Mouse (Mus musculus) layer of hippocampus, adult 18-20 months (tissue): Measurements from ENCODE around the gene Mtmr1. TPM values are rescaled to one million over a fixed set of nuclear protein-coding genes. Genes with fewer than 3 reads are reported as not detected.
"Not testable (repeated sequence)": the region's sequence is repeated elsewhere in the genome, so short reads cannot be mapped to it uniquely, and the experiment has no call there.

Experiments used
- DNase-seq, 2 experiments: peaks; one replicate each; pipeline ENCODE4 v3.0.0; 2022; ENCODE audit warnings: low spot score in 2 of 2
- long read RNA-seq: library from polyadenylated mRNA; stranded (forward); transcript quantifications from one replicate; pipeline ENCODE4 v2.0.0, GENCODE M21; 2021
- total RNA-seq, 2 experiments: library from RNA; stranded (reverse); gene quantifications; 2 replicates each; pipeline ENCODE4 v1.2.3; 2021

Gene Mtmr1
- 10 to 100 TPM; 52.5 to 57.1 TPM for total RNA-seq
- long read RNA-seq, full-length matches to known transcripts: 3 of 85 reads
- long read RNA-seq, partial matches to known transcripts: 2 of 85 reads
- long read RNA-seq, other reads (novel, unspliced or antisense): 80 of 85 reads

GRCm38 (mm10) chrX:71364554-71364991 is at the start of gene Mtmr1:
TSS of gene Mtmr1 (plus strand) at chrX:71364760.
- peak; percentile 61 to 77 for DNase-seq

DNA sequence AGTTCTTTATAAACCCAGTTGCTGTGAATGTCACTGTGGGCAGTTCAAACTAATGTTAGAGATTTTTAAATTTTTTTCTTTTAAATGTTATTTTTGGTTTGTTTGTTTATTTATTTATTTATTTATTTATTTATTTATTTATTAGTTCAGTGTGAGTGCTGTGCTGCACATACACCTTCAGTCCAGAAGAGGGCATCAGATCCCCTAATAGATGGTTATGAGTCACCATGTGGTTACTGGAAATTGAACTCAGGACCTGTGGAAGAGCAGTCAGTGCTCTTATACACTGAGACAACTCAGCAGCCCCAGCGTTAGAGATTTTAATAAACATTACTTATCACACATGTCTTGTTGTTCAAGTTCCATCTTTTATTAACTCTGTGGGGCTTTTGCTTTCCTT is 12.5 kb upstream of the Mtmr1 start:
- DNase-seq: no peak

DNA sequence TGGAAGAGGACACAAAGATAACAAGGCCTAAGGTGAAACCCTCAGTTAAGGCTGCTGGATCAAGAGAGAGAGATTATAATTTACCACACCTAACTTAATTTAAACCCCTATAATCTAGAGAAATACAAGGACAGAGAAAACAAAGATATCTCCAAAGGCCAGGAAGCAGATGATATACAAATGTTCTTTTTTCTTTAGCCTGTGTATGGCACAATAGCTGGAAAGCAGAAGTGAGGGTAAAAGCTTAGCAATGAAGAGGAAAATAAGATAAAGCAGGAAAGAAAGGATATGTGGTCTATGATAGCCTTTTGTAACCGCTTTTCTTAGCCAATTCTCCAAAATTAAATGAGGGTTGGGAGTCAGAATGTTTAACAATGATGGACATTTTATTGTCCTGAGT is 9.2 kb upstream of the Mtmr1 start:
- DNase-seq: no peak

DNA sequence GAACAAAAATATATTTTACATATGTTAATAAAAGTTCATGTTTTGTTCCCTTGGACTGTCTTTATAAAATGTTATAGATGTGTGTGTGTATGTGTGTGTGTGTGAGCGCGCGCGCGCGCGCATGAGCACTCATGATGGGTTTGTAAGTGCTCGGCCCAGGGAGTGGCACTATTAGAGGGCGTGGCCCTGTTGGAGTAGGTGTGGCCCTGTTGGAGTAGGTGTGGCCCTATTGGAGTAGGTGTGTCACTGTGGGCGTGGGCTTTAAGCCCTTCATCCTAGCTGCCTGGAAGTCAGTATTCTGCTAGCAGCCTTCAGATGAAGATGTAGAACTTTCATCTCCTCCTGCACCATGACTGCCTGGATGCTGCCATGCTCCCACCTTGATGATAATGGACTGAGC is 2.8 kb upstream of the Mtmr1 start:
- not testable (repeated sequence) for DNase-seq

GRCm38 (mm10) chrX:71364062-71364461 is 498 bp upstream of the Mtmr1 start:
- peak; percentile 44 to 66 for DNase-seq

- DNase-seq: no peak
Observed at GRCm38 (mm10) chrX:71365011-71365410, 451 bp downstream of the Mtmr1 start.

DNA sequence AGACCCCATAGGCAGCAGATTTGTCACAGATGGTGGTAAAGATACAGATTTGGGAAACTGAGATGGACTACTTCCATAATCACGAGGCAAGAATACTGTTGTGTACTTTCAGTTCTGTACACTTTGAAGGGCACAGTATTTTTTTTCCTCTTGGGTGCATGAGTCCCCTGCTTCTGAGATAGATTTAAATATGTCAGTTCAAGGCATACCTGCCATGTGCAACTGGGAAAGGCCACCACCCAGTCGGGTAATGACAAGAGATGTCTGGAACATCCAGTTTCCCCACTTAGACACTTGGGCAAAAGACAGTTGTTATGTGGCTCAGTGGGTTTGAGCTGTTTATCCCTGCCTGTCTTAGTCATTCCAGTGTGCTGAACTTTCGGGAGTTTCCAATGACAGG is 950 bp downstream of the Mtmr1 start:
- DNase-seq: peak in 1 of 2 experiments; percentile 42

GRCm38 (mm10) chrX:71366973-71367372 is 2.4 kb downstream of the Mtmr1 start:
- DNase-seq: no peak

- DNase-seq: peak in 1 of 2 experiments; percentile 17
Observed at GRCm38 (mm10) chrX:71376781-71377180, 12.2 kb downstream of the Mtmr1 start.

- DNase-seq: no peak
Observed at GRCm38 (mm10) chrX:71378435-71378834, 13.9 kb downstream of the Mtmr1 start.

DNA sequence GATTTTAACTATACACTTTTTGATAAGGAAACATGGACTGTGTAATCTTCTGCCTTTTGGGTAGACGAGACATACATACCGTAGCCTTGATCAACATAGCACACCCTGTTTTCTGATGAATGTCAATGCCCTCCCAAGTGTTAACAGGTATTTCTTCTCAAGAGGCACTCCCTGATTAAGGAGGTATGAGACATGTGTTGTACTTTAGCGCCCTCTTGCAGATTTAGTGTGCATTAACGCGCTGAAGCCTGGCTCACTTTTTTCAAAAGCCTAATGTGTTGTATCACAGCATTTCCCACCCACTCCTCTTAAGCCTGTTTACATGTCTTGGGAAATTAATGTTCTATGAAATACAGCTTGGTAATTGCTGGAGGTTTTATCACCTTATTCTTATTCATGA is 17.0 kb downstream of the Mtmr1 start:
- peak in 1 of 2 experiments; percentile 39 for DNase-seq

GRCm38 (mm10) chrX:71396326-71396725 is 31.8 kb downstream of the Mtmr1 start:
- DNase-seq: no peak

DNA sequence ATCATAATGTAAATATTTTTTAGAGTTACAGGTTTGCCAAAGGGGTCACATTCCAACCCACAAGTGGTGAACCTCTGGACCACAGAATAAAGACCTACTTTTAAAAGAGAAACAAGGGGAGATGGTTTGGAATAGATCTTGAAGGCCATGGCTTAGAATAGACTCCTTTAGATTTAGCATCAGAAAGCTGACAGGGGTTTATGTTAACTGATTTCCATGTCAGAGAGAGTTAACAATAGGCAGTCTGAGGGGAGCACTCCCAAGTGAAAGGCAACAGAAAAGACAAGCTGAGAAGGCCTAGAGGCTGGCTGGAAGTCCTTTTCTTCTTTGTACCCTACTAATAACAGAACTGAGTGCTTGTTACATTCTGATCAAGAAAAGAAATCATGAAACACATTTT is 41.7 kb downstream of the Mtmr1 start:
- no peak for DNase-seq

GRCm38 (mm10) chrX:71408386-71408785 is 43.8 kb downstream of the Mtmr1 start:
- no peak for DNase-seq

- DNase-seq: no peak
Observed at GRCm38 (mm10) chrX:71412776-71413175, 48.2 kb downstream of the Mtmr1 start.

DNA sequence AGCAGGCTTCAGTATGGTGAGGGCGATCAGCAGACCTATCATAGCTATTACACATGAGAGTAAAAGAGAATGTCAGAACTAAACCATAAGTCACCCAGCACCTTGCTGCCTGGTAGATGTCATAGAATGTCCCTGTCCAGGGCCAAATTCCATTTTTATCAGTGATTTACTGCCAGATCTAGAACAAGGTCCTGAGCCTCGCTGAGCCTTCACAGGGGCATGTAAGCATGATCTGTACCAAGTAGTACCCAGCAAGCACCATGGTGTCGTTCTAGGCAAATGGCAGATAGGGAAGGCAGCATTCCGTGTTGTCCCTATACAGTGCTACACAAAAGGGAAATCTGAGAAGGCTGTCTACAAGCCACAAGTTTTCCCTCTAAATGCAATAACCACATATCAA is 49.1 kb downstream of the Mtmr1 start:
- no peak for DNase-seq

- no peak for DNase-seq
Observed at GRCm38 (mm10) chrX:71424852-71425251, 60.3 kb downstream of the Mtmr1 start.

- DNase-seq: peak; percentile 47 to 80
Observed at GRCm38 (mm10) chrX:71425746-71426519, 61.4 kb downstream of the Mtmr1 start.

DNA sequence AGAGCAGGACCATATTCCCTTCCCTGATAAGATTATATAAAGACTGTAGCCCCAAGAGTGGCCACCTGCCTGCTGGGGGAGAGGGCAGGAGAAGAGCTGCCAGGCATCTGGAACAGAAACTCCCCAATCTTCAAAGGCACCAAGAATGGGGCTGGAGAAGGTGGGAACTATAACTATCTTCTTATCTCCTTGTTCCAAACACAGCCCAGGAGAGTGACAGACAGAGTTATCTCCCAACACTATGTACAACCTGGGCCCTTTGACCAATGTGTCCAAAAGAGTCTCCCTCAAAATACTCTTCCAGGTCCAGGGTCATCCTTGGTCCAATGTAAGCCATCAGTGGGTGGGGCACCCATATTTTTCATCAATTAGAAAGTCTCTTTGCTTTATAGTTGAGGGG is 62.9 kb downstream of the Mtmr1 start:
- no peak for DNase-seq

DNA sequence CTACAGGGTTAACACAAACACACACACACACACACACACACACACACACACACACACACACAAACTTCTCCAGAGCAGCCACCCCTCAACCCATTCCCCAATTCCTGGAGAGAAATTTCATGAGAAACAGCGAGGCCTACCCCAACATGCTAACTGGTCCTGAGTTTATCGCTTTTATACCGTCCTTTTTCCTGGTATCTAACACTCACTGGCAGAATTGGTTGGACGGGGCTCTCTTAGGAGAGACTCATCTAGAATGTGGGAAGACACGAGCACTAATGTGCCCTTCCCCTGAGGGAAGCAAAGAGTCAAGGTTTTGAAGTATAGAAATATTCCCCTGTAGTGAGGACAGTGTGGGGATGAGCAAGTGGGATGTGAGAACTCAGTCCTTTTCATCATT is 66.3 kb downstream of the Mtmr1 start:
- no peak for DNase-seq

- no peak for DNase-seq
Observed at GRCm38 (mm10) chrX:71434448-71434847, 69.9 kb downstream of the Mtmr1 start.

- no peak for DNase-seq
Observed at GRCm38 (mm10) chrX:71434860-71435259, 70.3 kb downstream of the Mtmr1 start.

GRCm38 (mm10) chrX:71435542-71435941 is 71.0 kb downstream of the Mtmr1 start:
- DNase-seq: no peak
